Mouse (Mus musculus) kidney, postnatal 0 days (tissue): ENCODE data around the gene Vwa8. TPM values are rescaled to one million over a fixed set of nuclear protein-coding genes. Genes with fewer than 3 reads are reported as not detected.

ENCODE experiments used
- ATAC-seq: fragments of 200-750 bp; cut with Nextera tagmentation; replicated peaks from 2 replicates; pipeline ENCODE4 v1.8.0; 2017; ENCODE audit warnings: low read depth, moderate number of reproducible peaks, moderate TSS enrichment, moderate library complexity; ENCODE audit not compliant: low FRiP score
- DNase-seq: peaks from one replicate; pipeline ENCODE4 v3.0.0-alpha.2; 2016; ENCODE audit warnings: low spot score
- H3K27ac ChIP-seq: fragments of 300-500 bp; sonication (generic); 2 replicates; pipeline ENCODE4 v1.5.1; 2014; ENCODE audit warnings: mild to moderate bottlenecking
- H3K27me3 ChIP-seq: fragments of 300-500 bp; sonication (generic); 2 replicates; pipeline ENCODE4 v1.6.1; 2014; ENCODE audit warnings: low read length, mixed read lengths; ENCODE audit not compliant: insufficient read depth
- H3K36me3 ChIP-seq: fragments of 300-500 bp; sonication (generic); 2 replicates; pipeline ENCODE4 v1.6.1; 2014; ENCODE audit warnings: low read length, mixed read lengths; ENCODE audit not compliant: insufficient read depth
- H3K4me1 ChIP-seq: fragments of 300-500 bp; sonication (generic); replicated peaks from 2 replicates; pipeline ENCODE4 v1.6.1; 2014; ENCODE audit warnings: antibody characterized with exemption, low read length, mixed read lengths; ENCODE audit not compliant: insufficient read depth
- H3K4me2 ChIP-seq: fragments of 300-500 bp; sonication (generic); 2 replicates; pipeline ENCODE4 v1.6.1; 2014; ENCODE audit warnings: mild to moderate bottlenecking, low read length, moderate library complexity, mixed read lengths
- H3K4me3 ChIP-seq: fragments of 300-500 bp; sonication (generic); replicated peaks from 2 replicates; pipeline ENCODE4 v1.5.1; 2014; ENCODE audit warnings: low read depth, low read length
- H3K9ac ChIP-seq: fragments of 300-500 bp; sonication (generic); 2 replicates; pipeline ENCODE4 v1.6.1; 2014; ENCODE audit warnings: low read depth, low read length
- H3K9me3 ChIP-seq: fragments of 300-500 bp; sonication (generic); replicated peaks from 2 replicates; pipeline ENCODE4 v1.6.1; 2016; ENCODE audit warnings: low read length, inconsistent platforms, mixed read lengths
- CTCF ChIP-seq: IDR thresholded peaks from 2 replicates; pipeline ENCODE4 v1.5.1; 2016; ENCODE audit warnings: antibody characterized with exemption, low read depth, mild to moderate bottlenecking, moderate library complexity
- WGBS: fragments of 180-500 bp; shearing (Covaris S2); extraction: QIAGEN DNeasy Blood & Tissue Kit; methylation state at CpG from one replicate; pipeline ENCODE4 v1.1.7; 2014; 5-methylcytosine and 5-hydroxymethylcytosine counted together
- polyA plus RNA-seq: library from polyadenylated mRNA; unstranded; fragments of >200 nt; fragmentation: Nextera tagmentation; extraction: Ambion mirVana; gene quantifications from 2 replicates; pipeline ENCODE4 v1.2.1, GENCODE M21; 2015

Vwa8 gene
- polyA plus RNA-seq, 1 experiment from 2014 or later: 18.2 TPM

DNA sequence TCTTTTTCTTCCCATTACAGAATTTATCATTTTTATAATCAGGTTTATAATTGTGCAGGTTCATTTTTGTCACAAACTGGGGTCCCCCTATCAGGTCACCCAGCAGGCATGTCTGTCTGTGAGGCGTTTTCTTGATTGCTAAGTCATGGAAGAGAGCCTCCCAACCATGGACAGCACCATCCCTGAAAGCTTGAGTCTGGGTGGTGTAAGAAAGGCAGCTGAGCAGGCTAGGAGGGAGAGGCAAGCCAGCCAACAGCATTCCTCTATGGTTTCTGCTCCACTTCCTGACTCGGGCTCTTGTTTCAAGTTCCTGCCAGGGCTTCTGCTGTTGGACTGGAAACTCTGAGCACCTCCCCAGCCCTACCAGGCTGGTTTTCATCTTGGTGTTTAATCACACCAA is 72.4 kb downstream of the Vwa8 start:
- H3K4me1 ChIP-seq: no peaks in the 10 kb centered on the region
- no peak overlapping the region for H3K4me2 ChIP-seq
- H3K27me3 ChIP-seq: no peaks in the 10 kb centered on the region
- no peak for ATAC-seq
- no peaks in the 10 kb centered on the region for H3K9me3 ChIP-seq
- DNase-seq: no peak
- no peaks in the 10 kb centered on the region for H3K36me3 ChIP-seq
- H3K27ac ChIP-seq: no peak overlapping the region
- TF ChIP-seq CTCF: no peak
- no peak overlapping the region for H3K4me3 ChIP-seq
- WGBS: 41% methylated on average over 2 of the region's 2 CpGs
- H3K9ac ChIP-seq: no peak overlapping the region

DNA sequence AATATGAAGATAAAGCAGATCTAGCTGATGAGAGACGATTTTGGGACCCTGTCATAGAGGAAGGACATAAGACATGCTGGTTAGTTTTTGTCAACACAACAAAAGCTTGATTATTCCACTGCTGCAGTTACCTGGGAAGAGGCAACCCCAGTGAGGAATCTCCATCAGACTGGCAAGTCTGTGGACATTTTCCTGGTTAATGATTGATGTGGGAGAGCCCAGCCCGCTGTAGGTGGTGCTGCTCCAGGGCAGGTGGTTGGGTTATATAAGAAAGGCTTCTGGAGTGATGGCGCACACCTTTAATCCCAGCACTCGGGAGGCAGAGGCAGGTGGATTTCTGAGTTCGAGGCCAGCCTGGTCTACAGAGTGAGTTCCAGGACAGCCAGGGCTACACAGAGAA is 74.8 kb downstream of the Vwa8 start:
- no peaks in the 10 kb centered on the region for H3K9me3 ChIP-seq
- WGBS: 83% methylated on average over 5 of the region's 5 CpGs
- H3K27ac ChIP-seq: no peak overlapping the region
- H3K4me3 ChIP-seq: no peak overlapping the region
- H3K4me2 ChIP-seq: no peak overlapping the region
- no peak for DNase-seq
- no peaks in the 10 kb centered on the region for H3K4me1 ChIP-seq
- no peaks in the 10 kb centered on the region for H3K36me3 ChIP-seq
- no peaks in the 10 kb centered on the region for H3K27me3 ChIP-seq
- no peak for TF ChIP-seq CTCF
- no peak for ATAC-seq
- H3K9ac ChIP-seq: no peak overlapping the region

DNA sequence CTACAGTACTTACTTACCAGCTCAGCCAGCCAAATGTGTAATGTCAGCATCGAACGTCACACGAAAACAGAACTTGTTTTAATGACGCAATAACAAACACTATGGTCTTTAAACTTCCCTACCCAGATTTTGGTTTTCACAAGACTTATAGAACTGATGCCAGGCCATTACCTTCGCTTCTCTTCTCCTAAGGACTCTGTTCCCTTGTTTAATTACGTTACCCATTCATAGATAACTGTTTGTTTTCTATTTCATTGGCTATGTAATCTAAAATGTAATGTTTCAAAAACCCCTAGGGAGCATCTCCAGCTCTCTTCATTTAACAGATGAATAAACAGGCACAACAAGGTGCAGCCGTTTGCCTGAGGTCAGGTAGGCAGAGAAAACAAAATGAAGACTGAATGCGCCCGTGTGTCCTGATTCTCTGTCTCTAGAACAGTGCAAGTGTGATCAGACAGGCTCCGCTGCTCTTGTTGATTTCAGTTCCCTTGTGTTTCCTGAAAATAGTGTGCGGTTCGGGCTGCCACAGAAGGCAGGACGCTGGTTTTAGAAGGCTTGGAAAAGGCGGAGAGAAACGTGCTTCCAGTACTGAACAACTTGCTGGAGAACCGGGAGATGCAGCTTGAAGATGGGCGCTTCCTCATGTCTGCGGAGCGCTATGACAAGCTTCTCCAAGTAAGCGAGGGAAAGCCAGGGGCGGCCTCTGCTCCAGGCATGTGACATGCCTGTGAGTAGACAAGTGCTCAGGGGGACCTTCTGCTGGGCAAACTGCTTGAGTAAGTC is 76.1 kb downstream of the Vwa8 start:
- DNase-seq (no peak), ATAC-seq (no peak)
- no peaks in the 10 kb centered on the region for H3K9me3 ChIP-seq
- no peak overlapping the region for H3K4me3 ChIP-seq
- H3K9ac ChIP-seq: no peak overlapping the region
- no peak for TF ChIP-seq CTCF
- no peaks in the 10 kb centered on the region for H3K4me1 ChIP-seq
- H3K27me3 ChIP-seq: no peaks in the 10 kb centered on the region
- H3K4me2 ChIP-seq: no peak overlapping the region
- H3K36me3 ChIP-seq: no peaks in the 10 kb centered on the region
- WGBS: 84% methylated on average over 21 of the region's 21 CpGs
- H3K27ac ChIP-seq: no peak overlapping the region

DNA sequence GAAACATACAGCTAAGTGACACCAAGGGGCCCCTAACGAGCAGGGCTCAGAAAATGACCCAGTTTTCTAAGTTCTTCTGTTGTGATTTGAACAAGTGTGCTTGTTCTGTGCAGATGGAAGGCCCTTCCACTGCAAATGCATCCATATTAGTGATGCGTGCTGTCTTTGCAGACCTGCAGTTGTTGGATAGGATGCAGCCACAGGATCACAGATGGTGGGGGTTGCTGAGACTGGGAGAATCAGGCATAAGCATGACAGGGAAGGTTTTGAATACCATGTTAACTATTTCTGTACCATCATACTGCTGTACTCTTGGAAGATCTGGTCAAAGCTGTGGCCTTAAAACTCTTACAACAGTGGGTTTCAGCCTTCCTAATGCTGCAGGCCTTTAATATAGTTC is 83.2 kb downstream of the Vwa8 start:
- H3K4me2 ChIP-seq: no peak overlapping the region
- DNase-seq (no peak), ATAC-seq (no peak)
- no peak overlapping the region for H3K27ac ChIP-seq
- H3K27me3 ChIP-seq: no peaks in the 10 kb centered on the region
- no peak overlapping the region for H3K9ac ChIP-seq
- H3K9me3 ChIP-seq: no peaks in the 10 kb centered on the region
- H3K36me3 ChIP-seq: 0 out of 2 replicates have a peak, but pooled peaks cover 4% of the 10 kb centered on the region
- H3K4me3 ChIP-seq: no peak overlapping the region
- 72% methylated on average over 2 of the region's 2 CpGs for WGBS
- TF ChIP-seq CTCF: no peak
- no peaks in the 10 kb centered on the region for H3K4me1 ChIP-seq

DNA sequence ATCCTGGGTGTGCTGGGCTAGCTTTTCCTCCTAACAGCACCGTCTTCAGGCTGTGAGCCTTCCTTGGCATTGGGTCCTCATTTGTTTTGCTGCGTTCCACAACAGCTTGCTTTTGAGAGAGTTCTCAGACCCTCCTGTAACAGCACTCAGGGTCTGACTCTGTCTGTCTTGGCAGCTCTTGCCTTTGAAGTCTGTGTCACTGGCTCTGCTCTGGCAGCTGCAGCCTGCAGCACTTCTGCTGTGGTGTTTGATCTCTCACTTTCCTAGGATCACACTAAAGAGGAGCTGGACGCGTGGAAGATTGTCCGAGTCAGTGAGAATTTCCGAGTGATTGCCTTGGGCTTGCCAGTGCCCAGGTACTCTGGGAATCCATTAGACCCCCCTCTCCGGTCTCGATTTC is 84.5 kb downstream of the Vwa8 start:
- WGBS: 49% methylated on average over 8 of the region's 8 CpGs
- no peak for ATAC-seq
- Histone ChIP-seq H3K4me1 (no peaks in the 10 kb centered on the region), H3K9me3 (no peaks in the 10 kb centered on the region), H3K27ac (no peak overlapping the region), H3K4me2 (no peak overlapping the region), H3K9ac (no peak overlapping the region), H3K4me3 (no peak overlapping the region), H3K27me3 (no peaks in the 10 kb centered on the region), H3K36me3 (0 out of 2 replicates have a peak, but pooled peaks cover 9% of the 10 kb centered on the region)
- no peak for TF ChIP-seq CTCF
- no peak for DNase-seq

DNA sequence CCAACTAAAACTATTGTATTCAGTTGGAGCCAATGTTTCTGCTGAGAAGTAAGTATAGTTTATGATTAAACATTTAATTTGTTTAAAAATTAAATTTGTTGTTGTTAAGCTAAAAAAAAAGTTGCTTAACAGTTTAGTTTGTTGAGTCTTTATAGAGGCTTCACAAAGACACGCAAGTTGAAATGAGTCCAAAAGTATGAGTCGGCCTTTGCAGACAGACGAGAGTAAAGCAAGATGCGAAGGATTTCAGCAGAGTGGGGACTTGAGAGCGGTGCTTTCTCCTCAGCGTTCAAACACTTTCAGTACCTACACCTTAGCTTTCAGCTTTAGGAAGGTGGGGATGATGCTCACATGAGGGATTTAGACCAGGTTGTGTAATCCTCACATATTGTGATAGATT is 85.7 kb downstream of the Vwa8 start:
- Histone ChIP-seq H3K9ac (no peak overlapping the region), H3K4me3 (no peak overlapping the region), H3K4me1 (no peaks in the 10 kb centered on the region), H3K27me3 (no peaks in the 10 kb centered on the region), H3K27ac (no peak overlapping the region), H3K36me3 (0 out of 2 replicates have a peak, but pooled peaks cover 9% of the 10 kb centered on the region), H3K9me3 (no peaks in the 10 kb centered on the region), H3K4me2 (no peak overlapping the region)
- TF ChIP-seq CTCF: no peak
- WGBS: 86% methylated on average over 6 of the region's 6 CpGs
- DNase-seq (no peak), ATAC-seq (no peak)
